Mouse (Mus musculus) R1 (cell line): ENCODE data around the gene Tmem268.

ENCODE experiments used
- DNase-seq: peaks from one replicate; pipeline ENCODE4 v3.0.0-alpha.2; 2018; ENCODE audit warnings: low read depth, low spot score

Tmem268 gene

GRCm38 (mm10) chr4:63558407-63559081, at the start of gene Tmem268:
Tmem268 (plus strand) TSS chr4:63558781.
- DNase-seq = peak; percentile 77

- DNase-seq = no peak
Observed at GRCm38 (mm10) chr4:63512921-63513320, 45.7 kb upstream of the Tmem268 start.

- DNase-seq = peak; percentile 12
Observed at GRCm38 (mm10) chr4:63514454-63514984, 44.1 kb upstream of the Tmem268 start.

- DNase-seq = no peak
Observed at GRCm38 (mm10) chr4:63515021-63515420, 43.6 kb upstream of the Tmem268 start.

GRCm38 (mm10) chr4:63521813-63522419, 36.7 kb upstream of the Tmem268 start:
- DNase-seq = no peak

GRCm38 (mm10) chr4:63525514-63525913, 33.1 kb upstream of the Tmem268 start:
- DNase-seq = peak; percentile 74

GRCm38 (mm10) chr4:63528946-63529345, 29.6 kb upstream of the Tmem268 start:
- DNase-seq = no peak

GRCm38 (mm10) chr4:63530409-63530808, 28.2 kb upstream of the Tmem268 start:
- no peak for DNase-seq

GRCm38 (mm10) chr4:63537602-63538001, 21.0 kb upstream of the Tmem268 start:
- DNase-seq = no peak

GRCm38 (mm10) chr4:63542209-63542608, 16.4 kb upstream of the Tmem268 start:
- DNase-seq = no peak

- DNase-seq = no peak
Observed at GRCm38 (mm10) chr4:63543746-63544493, 14.7 kb upstream of the Tmem268 start.

- peak; percentile 94 for DNase-seq
Observed at GRCm38 (mm10) chr4:63544494-63545230, 13.9 kb upstream of the Tmem268 start, which contains the start of gene Atp6v1g1. Atp6v1g1 (plus strand) TSS chr4:63544772.

- DNase-seq = peak; percentile 10
Observed at GRCm38 (mm10) chr4:63545231-63545958, 13.2 kb upstream of the Tmem268 start.

GRCm38 (mm10) chr4:63546441-63547055, 12.0 kb upstream of the Tmem268 start:
- DNase-seq = no peak

GRCm38 (mm10) chr4:63547799-63548198, 10.8 kb upstream of the Tmem268 start:
- DNase-seq = no peak

- peak; percentile 41 for DNase-seq
Observed at GRCm38 (mm10) chr4:63548491-63548890, 10.1 kb upstream of the Tmem268 start.

GRCm38 (mm10) chr4:63550908-63551307, 7.7 kb upstream of the Tmem268 start:
- no peak for DNase-seq

GRCm38 (mm10) chr4:63552865-63553264, 5.7 kb upstream of the Tmem268 start:
- no peak for DNase-seq

- DNase-seq = no peak
Observed at GRCm38 (mm10) chr4:63553789-63554576, 4.6 kb upstream of the Tmem268 start.

- DNase-seq = no peak
Observed at GRCm38 (mm10) chr4:63554616-63555015, 4.0 kb upstream of the Tmem268 start.
